ENCODE assay signal across 8 mouse cellular contexts in the genomic region with DNA sequence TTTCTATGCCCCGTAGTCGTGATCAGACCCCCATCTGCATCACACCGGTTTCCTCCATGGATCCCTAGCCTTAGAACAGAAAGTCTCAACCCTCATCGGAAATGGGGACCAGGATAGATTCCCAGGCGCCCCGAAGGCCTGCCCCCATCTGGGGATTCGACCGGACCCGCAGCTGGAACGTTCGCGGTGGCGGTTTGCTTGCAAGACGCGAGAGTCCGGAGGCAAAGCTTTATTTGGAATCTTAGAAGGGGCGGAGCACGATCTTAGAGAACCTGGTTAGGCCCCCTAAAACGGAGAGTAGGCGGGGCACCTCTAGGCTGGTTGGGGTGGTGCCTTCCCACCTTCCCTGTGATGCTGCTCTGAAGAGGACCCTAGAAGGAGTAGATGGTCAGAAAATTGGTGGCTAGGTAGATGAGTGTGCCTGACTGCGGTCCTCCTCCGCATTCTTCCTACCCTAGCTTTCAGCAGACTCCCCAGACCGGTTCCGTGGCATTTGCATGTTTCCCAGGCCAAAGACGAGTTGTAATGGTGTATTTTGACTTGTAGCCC. TPM values are rescaled to one million over a fixed set of nuclear protein-coding genes. Genes with fewer than 3 reads are reported as not detected.
DNase-seq lines count a peak whose midpoint lies in the region; ATAC-seq lines count a peak whose summit lies in the region.

No protein-coding gene starts in this region.

- peak overlapping the region; percentile 64 for H3K9ac ChIP-seq in hindbrain, embryonic 12.5 days
- peak overlapping the region; percentile 62 for H3K9ac ChIP-seq in limb, embryonic 15.5 days
- H3K9ac ChIP-seq in midbrain, embryonic 13.5 days (replicated peaks): peak overlapping the region; percentile 54

- H3K4me2 ChIP-seq in hindbrain, embryonic 12.5 days (replicated peaks): peak overlapping the region; percentile 84
- peak overlapping the region; percentile 90 for H3K4me2 ChIP-seq in limb, embryonic 15.5 days
- H3K4me2 ChIP-seq in midbrain, embryonic 13.5 days (replicated peaks): peak overlapping the region; percentile 66

- 0 out of 2 replicates have a peak, but pooled peaks have one; percentile 20 for ATAC-seq in hindbrain, embryonic 12.5 days (ENCODE audit: low FRiP score)
- no peak for ATAC-seq in limb, embryonic 15.5 days (ENCODE audit: insufficient number of reproducible peaks, low FRiP score, low TSS enrichment, low read depth)
- ATAC-seq in midbrain, embryonic 13.5 days: peak; percentile 45; the same call in 1 of the 2 replicates

- H3K27me3 ChIP-seq in hindbrain, embryonic 12.5 days: peaks cover 5% of the 10 kb centered on the region; the same call in 1 of the 2 replicates
- no peaks in the 10 kb centered on the region for H3K27me3 ChIP-seq in limb, embryonic 15.5 days
- peaks cover 14% of the 10 kb centered on the region for H3K27me3 ChIP-seq in midbrain, embryonic 13.5 days

- DNase-seq in MN1 (ENCODE audit: low spot score): peak; percentile 55
- peak; percentile 62 to 76 for DNase-seq in adrenal gland, postnatal 36 days
- DNase-seq in fat pad, adult 2 months (ENCODE audit: extremely low read depth, low read depth, low spot score): peak; percentile 68
- DNase-seq in layer of hippocampus, adult 18-20 months (ENCODE audit: low spot score in 2 of 2): no peak
- DNase-seq in frontal cortex, postnatal 25 days (ENCODE audit: low spot score in 2 of 2): no peak

- H3K4me1 ChIP-seq in hindbrain, embryonic 12.5 days: peaks cover 19% of the 10 kb centered on the region
- peaks cover 13% of the 10 kb centered on the region for H3K4me1 ChIP-seq in limb, embryonic 15.5 days
- peaks cover 15% of the 10 kb centered on the region for H3K4me1 ChIP-seq in midbrain, embryonic 13.5 days (replicated peaks)

- WGBS in hindbrain, embryonic 12.5 days: 4% methylated on average over 25 of the region's 25 CpGs
- 2% methylated on average over 25 of the region's 25 CpGs for WGBS in limb, embryonic 15.5 days
- 3% methylated on average over 25 of the region's 25 CpGs for WGBS in midbrain, embryonic 13.5 days

- H3K9me3 ChIP-seq in hindbrain, embryonic 12.5 days (replicated peaks): no peaks in the 10 kb centered on the region
- no peaks in the 10 kb centered on the region for H3K9me3 ChIP-seq in limb, embryonic 15.5 days
- H3K9me3 ChIP-seq in midbrain, embryonic 13.5 days: no peaks in the 10 kb centered on the region

- H3K36me3 ChIP-seq in hindbrain, embryonic 12.5 days: no peaks in the 10 kb centered on the region
- 0 out of 2 replicates have a peak, but pooled peaks cover 2% of the 10 kb centered on the region for H3K36me3 ChIP-seq in limb, embryonic 15.5 days
- no peaks in the 10 kb centered on the region for H3K36me3 ChIP-seq in midbrain, embryonic 13.5 days

- H3K27ac ChIP-seq in hindbrain, embryonic 12.5 days: no peak overlapping the region
- no peak overlapping the region for H3K27ac ChIP-seq in limb, embryonic 15.5 days
- H3K27ac ChIP-seq in midbrain, embryonic 13.5 days: no peak overlapping the region

- peak overlapping the region; percentile 55 for H3K4me3 ChIP-seq in hindbrain, embryonic 12.5 days
- H3K4me3 ChIP-seq in limb, embryonic 15.5 days: peak overlapping the region; percentile 66
- peak overlapping the region; percentile 49 for H3K4me3 ChIP-seq in midbrain, embryonic 13.5 days (replicated peaks)

RNA-seq across cellular contexts. Expression of a gene that starts 0.9 kb away (rescaled TPM):
- total RNA-seq in adrenal gland, postnatal 36 days (2021): 10 to 100 TPM; 94.4 to 98.7 TPM
- 18.7 and 20.7 TPM in 2 replicates for polyA plus RNA-seq in hindbrain, embryonic 12.5 days (2016; fragmentation: Nextera tagmentation; extraction: Ambion mirVana)
- 28.2 and 29.2 TPM in 2 replicates for polyA plus RNA-seq in limb, embryonic 15.5 days (2015; fragmentation: Nextera tagmentation; extraction: Ambion mirVana)
- 12.6 and 13.2 TPM in 2 replicates for polyA plus RNA-seq in midbrain, embryonic 13.5 days (2015; fragmentation: Nextera tagmentation; extraction: Ambion mirVana)
- total RNA-seq in layer of hippocampus, adult 18-20 months (2021): 10 to 100 TPM in 1 of 2 experiments, 1 to 10 TPM in 1; 9.6 to 12.8 TPM

RNA-seq across cellular contexts. Expression of a gene that starts 8.0 kb away (rescaled TPM):
- under 1 TPM; 0.16 to 0.20 TPM for total RNA-seq in adrenal gland, postnatal 36 days (2021)
- 0.10 and 0.26 TPM in 2 replicates for polyA plus RNA-seq in hindbrain, embryonic 12.5 days (2016; fragmentation: Nextera tagmentation; extraction: Ambion mirVana)
- polyA plus RNA-seq in limb, embryonic 15.5 days (2015; fragmentation: Nextera tagmentation; extraction: Ambion mirVana): not detected in 2 replicates
- polyA plus RNA-seq in midbrain, embryonic 13.5 days (2015; fragmentation: Nextera tagmentation; extraction: Ambion mirVana): 0.22 TPM in 1 of 2 replicates, not detected in the other
- total RNA-seq in layer of hippocampus, adult 18-20 months (2021): under 1 TPM; 0.20 to 0.52 TPM

RNA-seq across cellular contexts. Expression of a gene that starts 42.0 kb away (rescaled TPM):
- not detected for total RNA-seq in adrenal gland, postnatal 36 days (2021)
- not detected in 2 replicates for polyA plus RNA-seq in hindbrain, embryonic 12.5 days (2016; fragmentation: Nextera tagmentation; extraction: Ambion mirVana)
- 0.51 and 0.58 TPM in 2 replicates for polyA plus RNA-seq in limb, embryonic 15.5 days (2015; fragmentation: Nextera tagmentation; extraction: Ambion mirVana)
- not detected in 2 replicates for polyA plus RNA-seq in midbrain, embryonic 13.5 days (2015; fragmentation: Nextera tagmentation; extraction: Ambion mirVana)
- total RNA-seq in layer of hippocampus, adult 18-20 months (2021): under 1 TPM in 1 of 2 experiments, not detected in 1; 0.13 TPM

Comparison
In these comparisons a context has a peak if more than half of its experiments do, and no peak if none do; other contexts are left out.
1. DNase-seq: peak in MN1 (single experiment), adrenal gland, postnatal 36 days (2 of 2) and fat pad, adult 2 months (single experiment); none in layer of hippocampus, adult 18-20 months (0 of 2) and frontal cortex, postnatal 25 days (0 of 2).
2. Peak in every context shown above with its lines, with median percentiles within 50 percentile points of each other: H3K4me2 ChIP-seq, H3K4me3 ChIP-seq and H3K9ac ChIP-seq.